Mouse (Mus musculus) kidney, adult 18-20 months (tissue): Measurements from ENCODE around the gene Slc23a3.

Experiments
- DNase-seq: peaks from one replicate; pipeline ENCODE4 v3.0.0; 2021

Slc23a3 gene

DNA sequence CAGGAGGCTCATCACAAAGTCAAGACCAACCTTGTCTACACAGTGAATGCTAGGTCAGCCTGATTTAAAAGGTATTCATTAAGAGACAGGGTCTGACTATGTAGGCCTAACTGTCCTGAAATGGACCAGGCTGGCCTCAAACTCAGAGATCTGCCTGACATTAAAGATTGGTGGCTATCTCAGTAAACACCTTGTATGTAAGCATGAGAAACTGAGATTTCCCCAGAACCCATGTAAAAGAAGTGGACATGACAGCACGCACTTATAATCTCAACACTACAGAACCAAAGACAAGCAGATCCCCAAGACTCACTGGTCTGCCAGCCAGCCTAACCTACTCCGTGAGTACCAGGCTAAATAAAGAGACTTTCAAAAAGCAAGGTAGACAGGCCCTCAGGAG, 4.8 kb upstream of the Slc23a3 start:
- DNase-seq = no peak

DNA sequence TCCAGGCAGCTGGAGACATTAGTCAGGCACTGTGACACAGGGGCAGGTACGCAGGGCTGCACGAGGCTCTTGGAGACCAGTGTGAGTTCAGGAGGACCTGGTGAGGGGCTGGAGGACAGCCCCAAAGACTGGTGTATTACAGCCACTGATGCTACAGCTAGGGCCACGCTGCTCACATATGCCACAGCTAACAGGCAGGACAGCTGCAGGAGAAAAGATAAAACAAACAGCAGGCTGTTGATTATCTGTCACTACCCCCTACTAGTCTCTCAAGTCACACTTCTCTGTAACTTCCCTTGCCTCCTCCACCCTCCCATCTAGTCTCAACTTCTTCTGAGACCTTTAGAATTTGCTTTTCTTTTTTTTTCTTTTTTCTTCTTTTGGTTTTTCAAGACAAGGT, 3.0 kb upstream of the Slc23a3 start:
- no peak for DNase-seq

DNA sequence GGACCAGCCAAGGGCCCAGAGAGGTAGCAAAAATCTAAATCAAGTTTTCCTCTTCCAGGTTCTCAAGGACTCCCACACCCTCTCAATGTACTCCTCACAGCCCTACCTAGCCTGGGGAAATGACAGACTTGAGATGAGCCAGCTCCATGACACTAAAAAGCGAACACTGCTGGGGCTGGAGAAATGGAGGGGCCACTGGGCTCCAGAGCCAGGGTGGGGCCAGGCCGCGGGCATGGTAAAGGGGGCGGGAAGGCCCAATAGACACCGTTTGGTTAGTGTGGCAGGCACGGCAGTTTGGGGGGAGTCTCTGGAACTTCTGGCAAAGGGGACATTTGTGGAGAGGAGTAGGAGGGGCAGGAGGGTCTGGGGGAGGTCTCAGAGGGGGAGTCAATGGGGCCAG, 2.6 kb upstream of the Slc23a3 start:
- no peak for DNase-seq

DNA sequence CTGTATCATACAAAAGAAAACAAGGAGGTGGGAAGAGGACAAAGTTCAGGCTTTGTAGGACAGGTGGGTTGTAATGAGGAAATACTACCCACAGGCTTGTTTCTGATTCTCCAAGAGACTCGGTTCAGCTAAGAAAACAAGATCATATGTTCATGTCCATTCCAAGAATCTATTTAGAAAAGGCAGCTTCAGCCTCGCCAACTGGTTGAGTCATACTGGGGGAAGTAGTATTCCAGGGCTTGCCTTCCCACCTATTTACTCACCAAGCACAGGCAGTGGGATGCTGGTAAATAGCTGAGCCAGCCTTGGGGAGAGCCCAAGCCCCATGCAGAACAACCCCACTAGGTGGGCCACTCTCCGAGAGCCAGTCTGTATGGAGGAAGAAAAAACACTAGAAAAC, 5.0 kb downstream of the Slc23a3 start:
- DNase-seq = no peak

DNA sequence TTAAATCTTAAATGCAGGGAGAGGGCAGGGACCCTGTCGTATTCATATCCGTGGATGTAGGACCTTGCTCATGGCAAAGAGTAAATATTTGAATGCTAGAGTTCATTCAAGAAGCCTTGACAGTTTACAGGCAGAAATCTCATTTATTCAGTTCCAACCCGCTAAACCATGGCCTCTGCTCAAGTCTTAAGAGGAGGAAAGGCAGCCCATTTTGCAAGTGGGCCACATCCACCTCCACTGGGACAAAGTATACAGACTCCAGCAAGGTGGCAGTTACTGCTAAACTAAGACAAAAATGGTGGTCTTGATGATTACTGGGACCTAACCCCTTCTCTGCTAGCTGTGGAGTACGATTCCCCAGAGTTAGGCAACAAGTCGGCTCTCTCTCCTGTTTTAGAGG, 8.3 kb downstream of the Slc23a3 start:
- no peak for DNase-seq

DNA sequence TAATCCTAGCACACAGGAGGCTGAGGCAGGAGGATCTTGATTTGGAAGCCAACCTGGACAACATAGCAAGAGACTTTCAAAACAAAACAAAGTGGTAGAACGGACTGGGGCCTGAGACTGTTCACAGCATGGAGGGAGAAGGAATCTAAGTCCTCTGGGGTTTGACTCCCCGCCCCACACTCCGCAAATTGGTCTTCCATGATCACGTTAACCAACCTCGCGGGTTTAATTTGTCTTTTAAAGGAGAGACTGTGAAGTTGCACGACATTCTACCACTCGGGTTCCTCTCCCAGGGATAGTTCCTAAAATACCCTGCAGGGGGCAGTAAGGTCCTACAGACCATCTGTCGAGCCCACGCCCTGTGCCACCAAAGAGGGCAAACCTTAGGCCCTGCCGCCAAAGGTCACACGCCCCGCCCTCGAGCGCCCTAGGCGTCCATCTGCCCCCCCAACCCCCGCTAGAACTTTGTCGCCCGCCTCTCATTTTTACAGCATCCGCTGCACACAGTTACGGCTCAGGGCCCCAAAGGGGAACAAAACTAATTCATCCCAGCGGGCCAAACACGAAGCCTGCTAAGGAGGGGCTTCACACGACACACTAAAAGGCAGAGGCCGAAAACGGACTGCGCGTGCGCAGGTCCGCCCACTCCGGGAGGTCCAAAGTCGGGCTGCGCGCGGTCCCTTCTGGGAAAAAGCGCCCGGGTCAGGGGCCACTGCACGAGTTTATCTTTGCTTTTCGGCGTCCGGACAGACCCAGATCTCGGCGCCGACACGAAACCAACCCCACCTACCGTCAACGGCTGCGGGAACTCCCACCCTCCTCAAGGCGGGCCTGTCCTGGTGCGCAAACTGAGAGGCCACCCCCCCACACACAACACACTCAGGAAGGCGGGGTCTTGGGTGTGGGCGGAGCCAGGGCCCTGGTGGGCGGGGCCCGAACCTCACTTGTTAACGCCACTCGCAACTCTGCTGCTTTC, 9.1 kb downstream of the Slc23a3 start, which contains the start of gene Nhej1:
TSS of gene Nhej1 (minus strand) at position 855 of the 976 bp plus-strand sequence.
- peak; percentile 98 for DNase-seq

DNA sequence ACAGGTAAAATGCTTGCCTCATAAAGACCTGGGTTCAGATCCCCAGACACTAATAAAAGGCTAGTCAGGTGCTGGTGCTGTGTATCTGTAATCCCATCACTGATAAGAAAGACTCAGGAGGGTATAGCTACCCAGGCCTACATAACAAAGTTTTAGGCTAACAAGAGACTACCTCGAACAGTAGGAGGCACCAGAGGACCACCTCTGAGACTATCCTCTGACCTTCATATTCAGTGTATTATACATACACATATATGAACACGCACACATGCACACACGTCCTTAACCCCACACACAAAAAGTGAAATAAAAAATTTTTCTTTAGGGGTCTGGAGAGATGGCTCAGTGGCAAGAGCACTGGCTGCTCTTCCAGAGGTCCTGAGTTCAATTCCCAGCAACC, 11.5 kb downstream of the Slc23a3 start:
- DNase-seq = no peak
